ENCODE assay signal across 8 mouse cellular contexts in the genomic region with DNA sequence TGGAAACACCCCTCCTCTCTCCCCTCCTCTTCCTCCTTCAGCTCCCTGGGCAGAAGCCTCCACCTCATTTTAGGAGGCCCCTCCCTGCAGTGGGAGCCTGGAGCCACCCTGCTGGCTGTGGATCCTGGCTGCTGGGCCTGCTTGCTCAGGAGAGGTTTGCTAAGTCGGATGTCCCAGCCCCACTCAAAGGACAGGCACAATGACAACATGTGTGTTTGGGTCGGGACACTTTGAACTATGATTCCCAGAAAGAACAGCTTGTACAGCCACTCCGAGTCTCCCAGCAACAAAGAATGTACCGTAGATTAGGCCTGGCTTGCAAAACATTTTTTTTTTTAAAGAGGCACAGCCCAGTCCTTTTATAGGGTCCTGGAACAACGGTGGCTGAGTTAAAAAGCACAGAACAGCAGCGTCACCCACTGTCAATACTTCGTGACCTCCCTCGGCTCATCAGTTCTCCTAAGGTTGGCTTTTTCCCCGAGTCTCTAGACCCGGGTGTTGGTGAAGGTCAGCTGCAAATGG.
DNase-seq lines count a peak whose midpoint lies in the region; ATAC-seq lines count a peak whose summit lies in the region.

No protein-coding gene starts in this region.

- WGBS in limb, embryonic 12.5 days: 25% methylated on average over 10 of the region's 10 CpGs
- WGBS in midbrain, embryonic 12.5 days: 23% methylated on average over 10 of the region's 10 CpGs

- H3K36me3 ChIP-seq in limb, embryonic 12.5 days: no peaks in the 10 kb centered on the region
- no peaks in the 10 kb centered on the region for H3K36me3 ChIP-seq in midbrain, embryonic 12.5 days

- no peaks in the 10 kb centered on the region for H3K9me3 ChIP-seq in limb, embryonic 12.5 days
- no peaks in the 10 kb centered on the region for H3K9me3 ChIP-seq in midbrain, embryonic 12.5 days

- H3K27ac ChIP-seq in limb, embryonic 12.5 days: peak overlapping the region; percentile 89
- H3K27ac ChIP-seq in midbrain, embryonic 12.5 days (replicated peaks): peak overlapping the region; percentile 61

- H3K4me1 ChIP-seq in limb, embryonic 12.5 days (replicated peaks): peaks cover 53% of the 10 kb centered on the region
- H3K4me1 ChIP-seq in midbrain, embryonic 12.5 days: peaks cover 43% of the 10 kb centered on the region

- no peaks in the 10 kb centered on the region for H3K27me3 ChIP-seq in limb, embryonic 12.5 days
- H3K27me3 ChIP-seq in midbrain, embryonic 12.5 days: no peaks in the 10 kb centered on the region; the same call in 1 of the 2 replicates

- 0 out of 2 replicates have a peak, but pooled peaks have one; percentile 11 for ATAC-seq in limb, embryonic 12.5 days (ENCODE audit: insufficient number of reproducible peaks, insufficient read depth, low FRiP score, low TSS enrichment, low read depth)
- peak; percentile 35; the same call in 1 of the 2 replicates for ATAC-seq in midbrain, embryonic 12.5 days (ENCODE audit: low FRiP score, low read depth)
- ATAC-seq in erythroblast, adult 5-6 weeks (replicated peaks; ENCODE audit: low FRiP score, poor library complexity, severe bottlenecking): no peak

- no peak overlapping the region; the same call in 1 of the 2 replicates for H3K9ac ChIP-seq in limb, embryonic 12.5 days (replicated peaks)
- H3K9ac ChIP-seq in midbrain, embryonic 12.5 days (replicated peaks): no peak overlapping the region; the same call in 1 of the 2 replicates

- DNase-seq in adrenal gland, adult 18-20 months (ENCODE audit: low spot score in 2 of 2): peak; percentile 52 to 60
- peak; percentile 53 for DNase-seq in embryo, embryonic 11 days
- DNase-seq in gonadal fat pad, adult 2 months (ENCODE audit: low read depth): peak; percentile 69
- peak; percentile 92 for DNase-seq in kidney, adult 11 months
- DNase-seq in urinary bladder, adult 2 months (ENCODE audit: low spot score): no peak

- H3K4me3 ChIP-seq in limb, embryonic 12.5 days (replicated peaks): no peak overlapping the region
- no peak overlapping the region for H3K4me3 ChIP-seq in midbrain, embryonic 12.5 days

- no peak overlapping the region for H3K4me2 ChIP-seq in limb, embryonic 12.5 days
- no peak overlapping the region for H3K4me2 ChIP-seq in midbrain, embryonic 12.5 days (replicated peaks)
